Mouse (Mus musculus): Measurements from ENCODE around the gene Grk3.

Gene Grk3

GRCm38 (mm10) chr5:112870729-112871128 lies 144.9 kb downstream of the Grk3 start:
- peak; percentile 73 for DNase-seq (ENCODE audit: low read depth, low spot score)

GRCm38 (mm10) chr5:112868620-112869019 lies 147.0 kb downstream of the Grk3 start:
- DNase-seq (ENCODE audit: low read depth, low spot score) = no peak

- DNase-seq (ENCODE audit: low read depth, low spot score) = peak; percentile 35
These were observed 150.7 kb downstream of the Grk3 start for GRCm38 (mm10) chr5:112864719-112865367.

Data from CD4-positive, CD25-positive, alpha-beta regulatory T cell, adult 2 months (primary cell).